Mouse (Mus musculus) T-helper 1 cell (primary cell): ENCODE measurements around the gene Ptk7.

Experiments
- in situ Hi-C: fragments of 300-600 bp; cut with MboI, MseI; formaldehyde crosslinking; loops from one replicate; pipeline ENCODE4 v1.15.1; 2025; ENCODE audit warnings: high pct_unique_total_duplicates

Gene Ptk7

GRCm38 (mm10) chr17:46644916-46645475, 15.7 kb upstream of the Ptk7 start:
- in situ Hi-C loops = loop anchor here (5.0 kb wide), 1 partner anchor 93 kb away; no protein-coding TSS in a partner anchor

GRCm38 (mm10) chr17:46644152-46644805, 15.0 kb upstream of the Ptk7 start:
- in situ Hi-C loops = no loop called here

- in situ Hi-C loops = no loop called here
Observed at GRCm38 (mm10) chr17:46642060-46642459, 12.8 kb upstream of the Ptk7 start.

GRCm38 (mm10) chr17:46639929-46640328, 10.6 kb upstream of the Ptk7 start:
- in situ Hi-C loops = no loop called here

GRCm38 (mm10) chr17:46636831-46637523, 7.7 kb upstream of the Ptk7 start:
- in situ Hi-C loops = no loop called here

- in situ Hi-C loops = no loop called here
Observed at GRCm38 (mm10) chr17:46629685-46630441, 559 bp upstream of the Ptk7 start.

- in situ Hi-C loops = no loop called here
Observed at GRCm38 (mm10) chr17:46628471-46628790, 873 bp downstream of the Ptk7 start.

GRCm38 (mm10) chr17:46627409-46627808, 1.9 kb downstream of the Ptk7 start:
- in situ Hi-C loops = no loop called here

GRCm38 (mm10) chr17:46624598-46624997, 4.7 kb downstream of the Ptk7 start:
- in situ Hi-C loops = no loop called here

GRCm38 (mm10) chr17:46623819-46624557, 5.3 kb downstream of the Ptk7 start:
- in situ Hi-C loops = no loop called here

- in situ Hi-C loops = no loop called here
Observed at GRCm38 (mm10) chr17:46622269-46622668, 7.0 kb downstream of the Ptk7 start.

GRCm38 (mm10) chr17:46621324-46621723, 8.0 kb downstream of the Ptk7 start:
- in situ Hi-C loops = no loop called here

GRCm38 (mm10) chr17:46619683-46620357, 9.5 kb downstream of the Ptk7 start:
- in situ Hi-C loops = no loop called here

- in situ Hi-C loops = no loop called here
Observed at GRCm38 (mm10) chr17:46618769-46619682, 10.3 kb downstream of the Ptk7 start.

- in situ Hi-C loops = no loop called here
Observed at GRCm38 (mm10) chr17:46618394-46618768, 10.9 kb downstream of the Ptk7 start.

GRCm38 (mm10) chr17:46617799-46618198, 11.5 kb downstream of the Ptk7 start:
- in situ Hi-C loops = no loop called here

- in situ Hi-C loops = no loop called here
Observed at GRCm38 (mm10) chr17:46613229-46613628, 16.1 kb downstream of the Ptk7 start.

GRCm38 (mm10) chr17:46612820-46613219, 16.5 kb downstream of the Ptk7 start:
- in situ Hi-C loops = no loop called here

- in situ Hi-C loops = no loop called here
Observed at GRCm38 (mm10) chr17:46612189-46612588, 17.1 kb downstream of the Ptk7 start.

GRCm38 (mm10) chr17:46611316-46611715, 18.0 kb downstream of the Ptk7 start:
- in situ Hi-C loops = no loop called here
